Mouse (Mus musculus) midbrain, postnatal 0 days (tissue): Measurements from ENCODE around the gene Hpca. TPM values are rescaled to one million over a fixed set of nuclear protein-coding genes. Genes with fewer than 3 reads are reported as not detected.

Experiments
- ATAC-seq: fragments of 200-750 bp; cut with Nextera tagmentation; 2 replicates; pipeline ENCODE4 v1.8.0; 2017; ENCODE audit warnings: moderate number of reproducible peaks, mild to moderate bottlenecking, moderate TSS enrichment, moderate library complexity; ENCODE audit not compliant: low FRiP score
- DNase-seq: peaks from one replicate; pipeline ENCODE4 v3.0.0-alpha.2; 2015; ENCODE audit warnings: low spot score
- H3K27ac ChIP-seq: fragments of 300-500 bp; sonication (generic); 2 replicates; pipeline ENCODE4 v1.5.1; 2014; ENCODE audit warnings: low read depth, mild to moderate bottlenecking, low read length, mixed read lengths
- H3K27me3 ChIP-seq: fragments of 300-500 bp; sonication (generic); 2 replicates; pipeline ENCODE4 v1.6.1; 2014; ENCODE audit warnings: low read length, control low read depth, mixed read lengths; ENCODE audit not compliant: insufficient read depth
- H3K36me3 ChIP-seq: fragments of 300-500 bp; sonication (generic); 2 replicates; pipeline ENCODE4 v1.6.1; 2014; ENCODE audit warnings: low read length, control low read depth, mixed read lengths; ENCODE audit not compliant: insufficient read depth
- H3K4me1 ChIP-seq: fragments of 300-500 bp; sonication (generic); 2 replicates; pipeline ENCODE4 v1.6.1; 2014; ENCODE audit warnings: mild to moderate bottlenecking, control low read depth, antibody characterized with exemption, low read length, mixed read lengths; ENCODE audit not compliant: insufficient read depth
- H3K4me2 ChIP-seq: fragments of 300-500 bp; sonication (generic); 2 replicates; pipeline ENCODE4 v1.6.1; 2014; ENCODE audit warnings: low read depth, mild to moderate bottlenecking, low read length, mixed read lengths; ENCODE audit not compliant: poor library complexity, severe bottlenecking
- H3K4me3 ChIP-seq: fragments of 300-500 bp; sonication (generic); 2 replicates; pipeline ENCODE4 v1.5.1; 2014; ENCODE audit warnings: low read depth, mild to moderate bottlenecking, low read length, moderate library complexity
- H3K9ac ChIP-seq: fragments of 300-500 bp; sonication (generic); replicated peaks from 2 replicates; pipeline ENCODE4 v1.6.1; 2014; ENCODE audit warnings: mild to moderate bottlenecking, low read length, moderate library complexity, mixed read lengths; ENCODE audit not compliant: poor library complexity, severe bottlenecking
- H3K9me3 ChIP-seq: fragments of 300-500 bp; sonication (generic); 2 replicates; pipeline ENCODE4 v1.6.1; 2016; ENCODE audit warnings: low read length, control low read depth
- CTCF ChIP-seq: IDR thresholded peaks from 2 replicates; pipeline ENCODE4 v1.5.1; 2016; ENCODE audit warnings: antibody characterized with exemption, mild to moderate bottlenecking
- WGBS: fragments of 180-500 bp; shearing (Covaris S2); extraction: QIAGEN DNeasy Blood & Tissue Kit; methylation state at CpG from one replicate; pipeline ENCODE4 v1.1.7; 2014; 5-methylcytosine and 5-hydroxymethylcytosine counted together
- polyA plus RNA-seq: library from polyadenylated mRNA; unstranded; fragments of >200 nt; fragmentation: Nextera tagmentation; extraction: Ambion mirVana; gene quantifications from 2 replicates; pipeline ENCODE4 v1.2.1, GENCODE M21; 2015
- total RNA-seq: library from RNA; depleted of rRNA; stranded (reverse); fragments of >200 nt; gene quantifications from 2 replicates; pipeline ENCODE4 v1.2.3, GENCODE M21; 2014

Hpca gene
- total and polyA plus RNA-seq, 2 experiments from 2014 or later, result 217 to 292 TPM

- no peaks in the 10 kb centered on the region for H3K27me3 ChIP-seq
- no peak overlapping the region for H3K27ac ChIP-seq
- no peak overlapping the region for H3K4me2 ChIP-seq
- ATAC-seq (no peak), DNase-seq (no peak)
- H3K4me1 ChIP-seq, result no peaks in the 10 kb centered on the region; the same call in 1 of the 2 replicates
- 86% methylated on average over 5 of the region's 5 CpGs for WGBS
- 0 out of 2 replicates have a peak, but pooled peaks cover 6% of the 10 kb centered on the region for H3K36me3 ChIP-seq
- H3K9ac ChIP-seq, result no peak overlapping the region
- H3K9me3 ChIP-seq, result no peaks in the 10 kb centered on the region
- TF ChIP-seq CTCF, result no peak
- H3K4me3 ChIP-seq, result no peak overlapping the region
Observed at GRCm38 (mm10) chr4:129139642-129140041, 17.8 kb upstream of the Hpca start.

DNA sequence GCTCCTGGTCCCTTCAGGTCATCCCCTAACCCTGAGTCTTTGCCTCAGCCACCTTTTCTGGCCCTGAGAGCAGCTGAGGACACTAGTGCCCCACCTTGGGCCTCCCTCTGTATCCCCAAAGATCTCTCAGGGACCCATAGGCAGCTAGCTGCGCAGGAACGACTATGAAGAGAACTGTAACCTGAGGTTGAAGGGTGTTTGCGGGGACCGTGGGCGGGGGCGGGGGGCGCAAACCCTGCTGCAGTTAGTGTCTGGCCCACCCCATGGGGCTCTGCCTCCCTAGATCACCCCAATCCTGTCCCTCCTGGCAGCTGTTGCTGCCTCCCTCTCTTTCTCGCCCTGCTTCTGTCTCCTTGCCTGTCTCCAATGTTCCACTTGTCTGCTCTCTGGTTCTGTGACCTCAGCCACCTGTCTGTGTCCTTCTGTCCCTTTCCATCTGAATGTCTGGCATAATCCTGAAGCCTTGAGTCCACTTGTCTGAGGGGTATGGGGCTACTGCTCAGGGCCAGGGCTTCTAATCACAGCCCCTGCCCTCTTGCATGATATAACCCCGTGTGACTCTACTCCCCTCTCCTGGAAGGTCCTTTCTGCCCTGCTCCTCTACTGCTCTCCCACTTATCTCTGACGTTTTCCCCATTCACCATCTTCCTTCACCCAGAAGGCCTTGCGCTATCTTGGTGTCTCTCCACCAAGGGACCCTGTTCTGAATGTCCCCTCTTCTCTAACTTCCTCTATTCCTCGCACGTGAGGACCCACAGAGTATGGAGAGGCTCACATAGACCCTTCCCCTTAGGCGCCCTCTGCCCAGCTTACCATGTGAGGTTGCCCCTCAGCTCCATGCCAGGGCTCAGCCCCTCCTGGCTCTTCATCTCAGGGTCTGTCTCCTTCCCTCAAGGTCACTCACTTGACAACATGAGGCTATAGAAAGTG lies 15.8 kb upstream of the Hpca start:
- WGBS, result 49% methylated on average over 14 of the region's 14 CpGs
- DNase-seq, result no peak
- Histone ChIP-seq H3K27me3 (no peaks in the 10 kb centered on the region), H3K36me3 (0 out of 2 replicates have a peak, but pooled peaks cover 3% of the 10 kb centered on the region), H3K27ac (no peak overlapping the region), H3K9ac (peak overlapping the region; percentile 74), H3K9me3 (no peaks in the 10 kb centered on the region), H3K4me3 (peak overlapping the region; percentile 59), H3K4me2 (peak overlapping the region; percentile 98), H3K4me1 (no peaks in the 10 kb centered on the region; the same call in 1 of the 2 replicates)
- no peak for TF ChIP-seq CTCF
- ATAC-seq, result no peak

DNA sequence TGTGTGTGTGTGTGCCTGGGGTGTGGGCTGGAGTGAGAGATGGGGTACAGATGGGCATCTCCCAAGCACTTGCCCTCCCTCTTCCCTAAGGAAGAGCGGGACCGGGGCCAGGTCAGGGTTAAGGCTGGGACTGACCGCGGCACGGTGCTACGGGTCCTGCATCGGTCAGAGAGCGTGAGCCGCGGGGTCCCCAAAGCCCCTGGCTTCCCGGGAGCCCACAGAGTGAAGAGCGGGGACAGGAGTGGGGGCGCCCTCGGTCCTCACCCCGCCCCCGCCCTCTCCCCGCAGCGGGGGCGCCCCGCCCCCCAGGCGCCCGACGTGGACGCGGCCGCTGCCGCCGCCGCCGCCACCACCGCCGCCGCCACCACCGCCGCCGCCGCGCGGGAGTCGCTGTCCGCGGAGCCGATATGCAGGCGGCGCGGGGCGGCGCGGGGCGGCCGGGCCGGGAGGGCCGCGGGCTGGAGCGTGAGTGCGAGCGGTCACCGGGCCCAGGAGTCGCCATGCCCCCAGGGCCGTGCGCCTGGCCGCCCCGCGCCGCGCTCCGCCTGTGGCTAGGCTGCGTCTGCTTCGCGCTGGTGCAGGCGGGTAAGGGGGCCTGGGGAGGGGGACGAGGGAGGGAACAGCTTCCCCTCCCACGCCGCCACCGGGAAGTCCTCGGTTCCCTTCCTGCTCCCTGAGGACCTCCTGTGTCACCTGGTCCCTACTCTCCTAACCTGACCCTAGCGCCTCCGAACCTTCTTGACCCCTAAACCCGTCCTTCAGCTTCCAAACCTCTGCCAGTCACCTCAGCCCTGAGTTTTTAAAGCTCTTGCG lies 14.9 kb upstream of the Hpca start, which contains the start of gene Fndc5:
TSS of gene Fndc5 (plus strand) at position 421 of the 813 bp plus-strand sequence.
- 2% methylated on average over 22 of the region's 80 CpGs for WGBS
- Histone ChIP-seq H3K4me3 (peak within 1 kb of the TSS; percentile 59), H3K36me3 (no peaks in the 10 kb centered on the region), H3K9ac (peak within 1 kb of the TSS; percentile 74), H3K9me3 (no peaks in the 10 kb centered on the region), H3K27me3 (no peaks in the 10 kb centered on the region), H3K4me2 (peak within 1 kb of the TSS; percentile 98), H3K27ac (no peak within 1 kb of the TSS), H3K4me1 (no peaks in the 10 kb centered on the region; the same call in 1 of the 2 replicates)
- no peak for DNase-seq
- no peak for TF ChIP-seq CTCF
- peak; percentile 50 for ATAC-seq

- Histone ChIP-seq H3K27ac (no peak overlapping the region), H3K27me3 (no peaks in the 10 kb centered on the region), H3K4me3 (peak overlapping the region; percentile 59), H3K4me1 (no peaks in the 10 kb centered on the region), H3K36me3 (no peaks in the 10 kb centered on the region), H3K9me3 (no peaks in the 10 kb centered on the region), H3K4me2 (peak overlapping the region; percentile 98), H3K9ac (peak overlapping the region; percentile 74)
- 29% methylated on average over 9 of the region's 9 CpGs for WGBS
- TF ChIP-seq CTCF, result no peak
- DNase-seq, result no peak
- no peak for ATAC-seq
Observed at GRCm38 (mm10) chr4:129136189-129136578, 14.3 kb upstream of the Hpca start.

- 62% methylated on average over 2 of the region's 2 CpGs for WGBS
- TF ChIP-seq CTCF, result no peak
Observed at GRCm38 (mm10) chr4:129135637-129136036, 13.8 kb upstream of the Hpca start.

More at GRCm38 (mm10) chr4:129135637-129136036, 13.8 kb upstream of the Hpca start:
- Histone ChIP-seq H3K9me3 (no peaks in the 10 kb centered on the region), H3K4me3 (no peak overlapping the region), H3K4me2 (no peak overlapping the region), H3K9ac (no peak overlapping the region), H3K4me1 (no peaks in the 10 kb centered on the region), H3K27ac (no peak overlapping the region), H3K27me3 (no peaks in the 10 kb centered on the region), H3K36me3 (no peaks in the 10 kb centered on the region)
- ATAC-seq (no peak), DNase-seq (no peak)
